ENCODE assay signal across 11 mouse cellular contexts in genomic region chr7:12779141-12779540, GRCm38 (mm10). TPM values are rescaled to one million over a fixed set of nuclear protein-coding genes. Genes with fewer than 3 reads are reported as not detected.
A peak's percentile ranks its signal among the peaks of the same experiment; 100 is the strongest.
DNase-seq lines count a peak whose midpoint lies in the region; ATAC-seq and TF ChIP-seq lines count a peak whose summit lies in the region.
"Had no signal": no experiment of that assay in that cellular context is flagged by ENCODE, and none has a peak within 500 bp of the region (broad histone marks: within the 10 kb centered on the region; RNA-seq: fewer than 3 reads in every experiment).

No protein-coding gene starts in this region.

- peak overlapping the region; percentile 91 for H3K4me2 ChIP-seq in hindbrain, embryonic 13.5 days
- peak overlapping the region; percentile 98; the same call in 1 of the 2 replicates for H3K4me2 ChIP-seq in embryonic facial prominence, embryonic 14.5 days (ENCODE audit: low read depth, low read length)
- H3K4me2 ChIP-seq in limb, embryonic 14.5 days (replicated peaks; ENCODE audit: low read depth, low read length, severe bottlenecking), result no peak overlapping the region
- no peak overlapping the region for H3K4me2 ChIP-seq in kidney, embryonic 14.5 days (replicated peaks; ENCODE audit: low read depth, low read length)

- no peak overlapping the region for H3K27ac ChIP-seq in hindbrain, embryonic 13.5 days
- no peak overlapping the region for H3K27ac ChIP-seq in hindbrain, embryonic 10.5 days
- H3K27ac ChIP-seq in embryonic facial prominence, embryonic 14.5 days (replicated peaks; ENCODE audit: low read depth, low read length), result no peak overlapping the region
- H3K27ac ChIP-seq in limb, embryonic 14.5 days (replicated peaks; ENCODE audit: low read depth, low read length), result no peak overlapping the region
- H3K27ac ChIP-seq in kidney, embryonic 14.5 days (ENCODE audit: low read depth, low read length), result no peak overlapping the region
- H3K27ac ChIP-seq: macrophage had no signal

- H3K27me3 ChIP-seq in hindbrain, embryonic 13.5 days, result no peaks in the 10 kb centered on the region
- no peaks in the 10 kb centered on the region for H3K27me3 ChIP-seq in hindbrain, embryonic 10.5 days (ENCODE audit: insufficient read depth, poor library complexity, severe bottlenecking)
- H3K27me3 ChIP-seq in embryonic facial prominence, embryonic 14.5 days (replicated peaks; ENCODE audit: control insufficient read depth, insufficient read depth, low read length), result no peaks in the 10 kb centered on the region
- H3K27me3 ChIP-seq in limb, embryonic 14.5 days (ENCODE audit: control insufficient read depth, insufficient read depth, low read length), result no peaks in the 10 kb centered on the region
- H3K27me3 ChIP-seq in kidney, embryonic 14.5 days (ENCODE audit: control insufficient read depth, insufficient read depth, low read length), result no peaks in the 10 kb centered on the region

- H3K4me1 ChIP-seq in hindbrain, embryonic 13.5 days (replicated peaks), result peaks cover 12% of the 10 kb centered on the region
- H3K4me1 ChIP-seq in hindbrain, embryonic 10.5 days (replicated peaks), result peaks cover 15% of the 10 kb centered on the region
- H3K4me1 ChIP-seq in embryonic facial prominence, embryonic 14.5 days (ENCODE audit: control insufficient read depth, insufficient read depth, low read length), result no peaks in the 10 kb centered on the region
- H3K4me1 ChIP-seq in limb, embryonic 14.5 days (ENCODE audit: control insufficient read depth, insufficient read depth, low read length), result peaks cover 7% of the 10 kb centered on the region
- H3K4me1 ChIP-seq in kidney, embryonic 14.5 days (ENCODE audit: control insufficient read depth, insufficient read depth, low read length), result no peaks in the 10 kb centered on the region

- peaks cover 14% of the 10 kb centered on the region for H3K36me3 ChIP-seq in hindbrain, embryonic 13.5 days
- H3K36me3 ChIP-seq in hindbrain, embryonic 10.5 days, result peaks cover 14% of the 10 kb centered on the region
- peaks cover 12% of the 10 kb centered on the region; the same call in 1 of the 2 replicates for H3K36me3 ChIP-seq in embryonic facial prominence, embryonic 14.5 days (ENCODE audit: control insufficient read depth, insufficient read depth, low read length)
- H3K36me3 ChIP-seq in limb, embryonic 14.5 days (ENCODE audit: control insufficient read depth, insufficient read depth, low read length), result peaks cover 13% of the 10 kb centered on the region
- H3K36me3 ChIP-seq in kidney, embryonic 14.5 days (ENCODE audit: control insufficient read depth, insufficient read depth, low read length), result peaks cover 10% of the 10 kb centered on the region

- TF ChIP-seq CTCF in brain, embryonic 14.5 days (IDR thresholded peaks at IDR 0.05; ENCODE audit: borderline replicate concordance, extremely low read depth, insufficient read depth, insufficient read length), result no peak

- no peaks in the 10 kb centered on the region for H3K9me3 ChIP-seq in hindbrain, embryonic 13.5 days
- H3K9me3 ChIP-seq in hindbrain, embryonic 10.5 days, result peaks cover 15% of the 10 kb centered on the region
- H3K9me3 ChIP-seq in embryonic facial prominence, embryonic 14.5 days (ENCODE audit: control insufficient read depth, low read length), result no peaks in the 10 kb centered on the region
- no peaks in the 10 kb centered on the region for H3K9me3 ChIP-seq in limb, embryonic 14.5 days (ENCODE audit: control insufficient read depth, low read length)
- no peaks in the 10 kb centered on the region for H3K9me3 ChIP-seq in kidney, embryonic 14.5 days (ENCODE audit: control insufficient read depth, low read length)

- H3K4me3 ChIP-seq in hindbrain, embryonic 13.5 days, result no peak overlapping the region
- H3K4me3 ChIP-seq in hindbrain, embryonic 10.5 days, result no peak overlapping the region
- no peak overlapping the region for H3K4me3 ChIP-seq in embryonic facial prominence, embryonic 14.5 days (ENCODE audit: low read depth, low read length)
- H3K4me3 ChIP-seq in limb, embryonic 14.5 days (replicated peaks; ENCODE audit: low read length), result no peak overlapping the region
- no peak overlapping the region for H3K4me3 ChIP-seq in kidney, embryonic 14.5 days (ENCODE audit: low read length)

- 94% methylated on average over 5 of the region's 5 CpGs for WGBS in hindbrain, embryonic 13.5 days
- 91% methylated on average over 5 of the region's 5 CpGs for WGBS in hindbrain, embryonic 10.5 days
- 88% methylated on average over 5 of the region's 5 CpGs for WGBS in embryonic facial prominence, embryonic 14.5 days
- WGBS in limb, embryonic 14.5 days, result 90% methylated on average over 5 of the region's 5 CpGs
- WGBS in kidney, embryonic 14.5 days, result 95% methylated on average over 5 of the region's 5 CpGs

- TF ChIP-seq POLR2A in brain, embryonic 14.5 days (IDR thresholded peaks at IDR 0.05; ENCODE audit: borderline replicate concordance, extremely low read depth, insufficient read depth, insufficient read length, poor library complexity, severe bottlenecking), result no peak
- no peak for TF ChIP-seq POLR2A in limb, embryonic 14.5 days (IDR thresholded peaks at IDR 0.05; ENCODE audit: borderline replicate concordance, extremely low read depth, insufficient read depth, insufficient read length)

- DNase-seq in hindbrain, embryonic 10.5 days (ENCODE audit: low spot score), result no peak
- peak; percentile 13 for DNase-seq in brain, embryonic 14.5 days (ENCODE audit: low read depth)
- DNase-seq in embryonic facial prominence, embryonic 14.5 days (ENCODE audit: low spot score), result no peak
- no peak for DNase-seq in limb, embryonic 14.5 days (ENCODE audit: low spot score)
- DNase-seq in spleen, postnatal 14 days (ENCODE audit: low spot score in 2 of 2), result no peak
- no peak for DNase-seq in thymus, postnatal 36 days
- DNase-seq: thymus, postnatal 4 days had no signal

- no peak overlapping the region for H3K9ac ChIP-seq in hindbrain, embryonic 13.5 days
- no peak overlapping the region for H3K9ac ChIP-seq in embryonic facial prominence, embryonic 14.5 days (ENCODE audit: low read depth, low read length)
- peak overlapping the region; percentile 17; the same call in 1 of the 2 replicates for H3K9ac ChIP-seq in limb, embryonic 14.5 days (ENCODE audit: low read depth, low read length, severe bottlenecking)
- H3K9ac ChIP-seq in kidney, embryonic 14.5 days (ENCODE audit: low read depth, low read length), result no peak overlapping the region

- no peak for ATAC-seq in hindbrain, embryonic 13.5 days (ENCODE audit: low FRiP score)
- ATAC-seq in embryonic facial prominence, embryonic 14.5 days (ENCODE audit: low read depth), result no peak
- no peak for ATAC-seq in limb, embryonic 14.5 days (ENCODE audit: low FRiP score, low read depth)
- ATAC-seq in kidney, embryonic 14.5 days (ENCODE audit: low FRiP score, low TSS enrichment), result no peak
- ATAC-seq: inflammation-experienced regulatory T-cells, adult 6 months had no signal

RNA-seq across cellular contexts. Expression of gene Zscan18, which starts 24.3 kb away (rescaled TPM):
- 20.1 and 22.9 TPM in 2 replicates for polyA plus RNA-seq in hindbrain, embryonic 13.5 days (2015; fragmentation: Nextera tagmentation; extraction: Ambion mirVana)
- 10.8 and 12.0 TPM in 2 replicates for polyA plus RNA-seq in hindbrain, embryonic 10.5 days (2016; fragmentation: Nextera tagmentation; extraction: Ambion mirVana)
- 21.8 and 25.6 TPM in 2 replicates for polyA plus RNA-seq in brain, embryonic 14.5 days (2012; rRNA removed)
- polyA plus RNA-seq in embryonic facial prominence, embryonic 14.5 days (2014; fragmentation: Nextera tagmentation; extraction: Ambion mirVana), result 10.1 and 11.3 TPM in 2 replicates
- polyA plus RNA-seq in limb, embryonic 14.5 days (2012; rRNA removed), result 11.9 and 12.1 TPM in 2 replicates
- polyA plus RNA-seq in limb, embryonic 14.5 days (2014; fragmentation: Nextera tagmentation; extraction: Ambion mirVana), result 11.0 and 13.0 TPM in 2 replicates
- 6.1 and 9.3 TPM in 2 replicates for polyA plus RNA-seq in kidney, embryonic 14.5 days (2014; fragmentation: Nextera tagmentation; extraction: Ambion mirVana)

RNA-seq across cellular contexts. Expression of gene Zfp329, which starts 39.5 kb away (rescaled TPM):
- polyA plus RNA-seq in hindbrain, embryonic 13.5 days (2015; fragmentation: Nextera tagmentation; extraction: Ambion mirVana), result 30.6 and 31.3 TPM in 2 replicates
- polyA plus RNA-seq in hindbrain, embryonic 10.5 days (2016; fragmentation: Nextera tagmentation; extraction: Ambion mirVana), result 14.1 and 15.8 TPM in 2 replicates
- polyA plus RNA-seq in brain, embryonic 14.5 days (2012; rRNA removed), result 19.1 and 22.6 TPM in 2 replicates
- 10.8 and 11.9 TPM in 2 replicates for polyA plus RNA-seq in embryonic facial prominence, embryonic 14.5 days (2014; fragmentation: Nextera tagmentation; extraction: Ambion mirVana)
- polyA plus RNA-seq in limb, embryonic 14.5 days (2012; rRNA removed), result 11.1 and 13.6 TPM in 2 replicates
- 12.1 and 16.1 TPM in 2 replicates for polyA plus RNA-seq in limb, embryonic 14.5 days (2014; fragmentation: Nextera tagmentation; extraction: Ambion mirVana)
- polyA plus RNA-seq in kidney, embryonic 14.5 days (2014; fragmentation: Nextera tagmentation; extraction: Ambion mirVana), result 18.5 and 19.8 TPM in 2 replicates

RNA-seq across cellular contexts. Expression of gene Vmn2r56, which starts 44.3 kb away (rescaled TPM):
- not detected in 2 replicates for polyA plus RNA-seq in hindbrain, embryonic 13.5 days (2015; fragmentation: Nextera tagmentation; extraction: Ambion mirVana)
- polyA plus RNA-seq in hindbrain, embryonic 10.5 days (2016; fragmentation: Nextera tagmentation; extraction: Ambion mirVana), result not detected in 2 replicates
- polyA plus RNA-seq in brain, embryonic 14.5 days (2012; rRNA removed), result 0.01 TPM in 2 replicates
- not detected in 2 replicates for polyA plus RNA-seq in embryonic facial prominence, embryonic 14.5 days (2014; fragmentation: Nextera tagmentation; extraction: Ambion mirVana)
- not detected in 2 replicates for polyA plus RNA-seq in limb, embryonic 14.5 days (2012; rRNA removed)
- not detected in 2 replicates for polyA plus RNA-seq in limb, embryonic 14.5 days (2014; fragmentation: Nextera tagmentation; extraction: Ambion mirVana)
- polyA plus RNA-seq in kidney, embryonic 14.5 days (2014; fragmentation: Nextera tagmentation; extraction: Ambion mirVana), result not detected in 2 replicates
- polyA plus RNA-seq: macrophage had no signal

RNA-seq across cellular contexts. Expression of gene Zfp110, which starts 55.4 kb away (rescaled TPM):
- 28.9 and 33.3 TPM in 2 replicates for polyA plus RNA-seq in hindbrain, embryonic 13.5 days (2015; fragmentation: Nextera tagmentation; extraction: Ambion mirVana)
- polyA plus RNA-seq in hindbrain, embryonic 10.5 days (2016; fragmentation: Nextera tagmentation; extraction: Ambion mirVana), result 26.7 and 26.9 TPM in 2 replicates
- polyA plus RNA-seq in brain, embryonic 14.5 days (2012; rRNA removed), result 11.4 and 13.4 TPM in 2 replicates
- 34.2 and 38.0 TPM in 2 replicates for polyA plus RNA-seq in embryonic facial prominence, embryonic 14.5 days (2014; fragmentation: Nextera tagmentation; extraction: Ambion mirVana)
- polyA plus RNA-seq in limb, embryonic 14.5 days (2012; rRNA removed), result 13.6 and 14.4 TPM in 2 replicates
- polyA plus RNA-seq in limb, embryonic 14.5 days (2014; fragmentation: Nextera tagmentation; extraction: Ambion mirVana), result 32.5 and 36.0 TPM in 2 replicates
- polyA plus RNA-seq in kidney, embryonic 14.5 days (2014; fragmentation: Nextera tagmentation; extraction: Ambion mirVana), result 20.9 and 33.2 TPM in 2 replicates

Comparison
In these comparisons a context has a peak if more than half of its experiments do, and no peak if none do; other contexts are left out.
1. H3K4me2 ChIP-seq: peak in hindbrain, embryonic 13.5 days (single experiment) and embryonic facial prominence, embryonic 14.5 days (single experiment); none in limb, embryonic 14.5 days (single experiment) and kidney, embryonic 14.5 days (single experiment).